Mouse (Mus musculus): ENCODE results near the gene Cop1.

DNA sequence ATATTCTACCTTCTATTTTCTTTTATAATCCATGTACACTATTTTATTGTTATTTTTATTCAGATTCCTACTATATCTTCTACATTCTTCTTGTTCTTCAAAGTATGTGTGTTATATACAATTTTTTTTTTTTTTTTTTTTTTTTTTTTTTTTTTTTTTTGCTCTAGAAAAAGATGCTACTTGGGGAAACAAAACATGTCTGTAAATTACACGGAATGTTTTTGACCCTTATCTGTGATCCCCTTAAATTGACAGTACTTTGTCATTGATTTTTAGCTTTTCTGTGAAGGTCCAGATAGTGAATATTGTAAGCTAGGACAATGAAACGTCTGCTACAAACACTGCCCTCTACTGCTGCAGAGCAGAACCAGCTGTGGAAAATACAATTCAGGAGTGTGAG is 81.5 kb downstream of the Cop1 start:
- TF ChIP-seq POLR2A (IDR thresholded peaks at IDR 0.05; ENCODE audit: low read depth, low read length) = no peak
- no peak for TF ChIP-seq CTCF (IDR thresholded peaks at IDR 0.05; ENCODE audit: borderline replicate concordance, insufficient read depth, low read length)

Measured in embryonic fibroblast, embryonic 13.5 days (primary cell).